Mouse (Mus musculus) R1 (cell line): Measurements from ENCODE around the gene Plin1.

Source experiments
- DNase-seq: peaks from one replicate; pipeline ENCODE4 v3.0.0-alpha.2; 2018; ENCODE audit warnings: low read depth, low spot score

Gene Plin1

GRCm38 (mm10) chr7:79732622-79733021 is at the start of gene Plin1:
Plin1 (minus strand) TSS chr7:79732903.
- no peak for DNase-seq

DNA sequence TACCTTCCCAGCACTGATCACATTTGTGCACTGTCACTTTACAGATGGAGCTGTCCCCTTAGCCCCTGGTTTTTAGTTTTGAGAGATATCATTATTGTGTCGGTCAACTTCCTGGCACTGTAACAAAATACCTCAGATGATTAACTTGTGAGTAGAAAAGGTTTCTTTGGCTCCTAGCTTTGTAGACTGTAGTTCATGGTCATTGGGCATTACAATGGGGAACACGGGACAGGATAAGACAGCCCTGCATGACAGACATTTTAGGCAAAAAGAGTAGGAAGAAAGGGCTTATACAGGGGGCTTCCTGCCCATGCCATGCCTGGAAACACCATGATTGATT is 49.8 kb upstream of the Plin1 start:
- no peak for DNase-seq

DNA sequence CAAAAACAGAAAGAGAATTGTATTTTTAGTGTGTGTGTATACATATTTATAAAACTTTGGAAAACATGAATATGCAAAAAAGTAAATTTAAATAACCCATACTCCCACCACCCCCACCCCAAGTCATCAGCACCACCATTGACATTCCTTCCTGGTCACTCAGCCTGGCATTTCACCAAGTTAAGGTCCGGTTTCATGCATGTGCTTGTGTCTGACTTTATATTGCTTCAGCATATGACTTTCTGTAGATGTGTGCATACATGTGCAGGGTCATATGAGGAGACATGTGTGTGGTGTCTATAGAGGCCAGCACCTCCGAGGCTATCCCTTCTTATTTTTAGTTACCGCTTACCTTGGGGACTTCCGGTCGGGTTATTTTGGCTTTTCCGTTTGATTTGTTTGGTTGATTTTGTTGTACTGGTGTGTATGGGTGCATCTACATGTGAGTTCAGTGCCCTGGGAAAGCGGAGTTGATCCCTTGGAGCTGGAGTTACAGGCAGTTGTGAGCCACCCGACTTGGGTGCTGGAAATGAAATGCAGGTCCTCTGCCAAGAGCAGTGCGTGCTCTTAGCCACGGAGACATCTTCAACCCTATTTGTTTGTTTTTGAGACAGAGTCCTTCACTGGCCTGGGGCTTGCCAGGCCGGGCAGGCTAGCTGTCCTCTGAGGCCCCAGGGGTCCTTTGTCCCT is 49.3 kb upstream of the Plin1 start:
- DNase-seq = no peak

DNA sequence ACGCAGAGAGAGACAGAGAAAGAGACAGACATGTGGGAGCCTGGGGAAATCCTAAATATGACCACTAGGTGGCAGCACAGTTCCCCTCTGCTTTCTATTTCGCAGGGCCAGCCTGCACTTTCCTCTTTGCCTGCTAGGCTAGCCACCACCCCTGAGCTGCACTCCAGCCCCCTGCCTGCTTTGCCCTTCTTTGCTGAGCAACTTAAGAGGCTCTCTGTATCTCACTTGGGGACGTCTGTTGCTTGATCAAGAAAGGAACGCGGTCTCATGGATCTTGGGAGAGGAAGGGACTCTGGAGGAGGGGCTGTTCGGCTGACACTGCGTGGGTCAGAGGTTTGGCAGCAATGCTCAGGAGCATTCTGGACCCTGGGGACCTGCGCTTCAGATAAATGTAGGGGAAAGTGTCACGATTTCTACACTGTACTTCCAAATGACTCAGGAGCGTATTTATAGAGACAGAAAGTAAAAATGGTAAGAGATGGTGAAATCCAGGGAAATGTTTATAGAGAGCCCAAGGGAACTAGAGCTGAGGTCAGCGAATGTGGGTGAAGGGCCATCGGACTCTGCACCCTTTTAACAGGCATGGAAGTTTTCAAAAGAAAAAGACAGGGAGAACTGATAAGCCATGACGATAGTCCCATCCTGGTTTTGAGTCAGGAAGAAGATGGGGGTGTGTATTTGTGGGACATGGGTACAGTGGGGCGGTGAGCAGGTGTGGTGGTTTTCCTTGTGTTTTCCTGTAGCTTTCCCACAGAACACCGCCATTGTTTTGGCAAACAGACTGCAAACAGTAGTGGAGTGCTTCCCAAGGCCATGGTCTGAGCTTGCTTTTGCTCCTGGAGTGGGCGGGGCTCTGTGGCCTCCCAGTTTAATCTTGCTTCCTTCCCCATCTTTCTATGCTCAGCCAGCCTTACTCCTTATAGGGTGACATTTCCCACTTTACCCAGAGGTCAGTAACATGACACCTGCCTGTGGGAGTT is 48.2 kb upstream of the Plin1 start:
- peak; percentile 77 for DNase-seq

- DNase-seq = peak; percentile 64
Observed at GRCm38 (mm10) chr7:79771561-79772512, 39.1 kb upstream of the Plin1 start.

DNA sequence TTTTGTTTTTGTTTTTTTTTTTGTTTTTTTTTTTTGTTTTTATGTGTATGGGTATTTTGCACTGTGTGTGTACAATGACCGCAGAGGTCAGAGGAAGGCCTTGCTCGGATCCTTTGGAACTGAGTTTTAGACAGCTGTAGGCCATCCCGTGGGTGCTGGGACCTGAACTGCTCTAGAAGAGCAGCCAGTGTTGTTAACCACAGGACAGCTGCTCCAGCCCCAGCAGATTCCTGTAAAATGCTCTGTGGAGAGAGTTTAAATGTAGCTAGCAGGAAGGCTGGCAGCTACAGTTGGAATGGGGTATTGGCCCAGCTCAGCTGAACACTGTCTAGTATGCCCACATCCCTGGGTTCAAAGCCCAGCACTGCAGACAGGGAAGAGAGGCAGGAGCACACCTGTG is 37.0 kb upstream of the Plin1 start:
- no peak for DNase-seq

GRCm38 (mm10) chr7:79765991-79766390 is 33.3 kb upstream of the Plin1 start:
- no peak for DNase-seq

DNA sequence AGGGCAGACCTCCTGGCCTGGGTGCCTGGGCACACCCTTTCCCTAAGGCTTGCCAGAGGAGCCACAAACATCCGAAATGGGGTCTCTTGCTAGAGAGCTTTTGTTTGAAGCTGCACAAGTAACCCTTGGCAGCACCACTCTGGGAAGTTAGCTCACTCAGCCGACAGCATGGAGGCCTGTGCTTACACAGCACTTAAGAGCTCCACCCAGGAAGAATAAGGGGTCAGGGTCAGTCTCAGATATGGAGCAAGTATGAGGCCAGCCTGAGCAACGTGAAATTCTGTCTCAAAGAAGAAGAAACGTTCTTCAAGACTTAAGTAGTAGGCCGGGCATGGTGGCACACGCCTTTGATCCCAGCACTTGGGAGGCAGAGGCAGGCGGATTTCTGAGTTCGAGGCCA is 29.4 kb upstream of the Plin1 start:
- no peak for DNase-seq

- DNase-seq = no peak
Observed at GRCm38 (mm10) chr7:79761124-79761876, 28.6 kb upstream of the Plin1 start.

GRCm38 (mm10) chr7:79759766-79760165 is 27.1 kb upstream of the Plin1 start:
- DNase-seq = no peak

DNA sequence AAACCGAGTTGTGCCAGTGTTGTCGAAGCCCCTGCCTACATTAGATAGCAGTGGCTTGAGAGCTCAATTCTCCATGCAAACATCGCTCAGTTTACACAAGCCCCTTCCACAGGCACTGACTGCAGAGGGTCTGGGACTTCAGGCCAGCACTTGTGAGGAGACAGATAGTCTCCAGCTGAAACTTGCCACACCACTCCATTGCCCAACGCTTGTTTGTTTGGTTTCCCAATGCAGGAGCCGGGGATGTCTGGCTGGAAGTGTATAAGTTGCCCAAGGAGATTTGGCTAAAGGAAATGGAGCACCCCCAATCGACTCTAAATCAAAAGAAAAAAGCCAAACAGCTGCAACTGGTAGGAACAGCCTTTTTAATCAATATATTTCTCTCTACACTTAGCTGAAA is 25.5 kb upstream of the Plin1 start:
- no peak for DNase-seq

GRCm38 (mm10) chr7:79756334-79756733 is 23.6 kb upstream of the Plin1 start:
- no peak for DNase-seq

GRCm38 (mm10) chr7:79749511-79749910 is 16.8 kb upstream of the Plin1 start:
- DNase-seq = no peak

- no peak for DNase-seq
Observed at GRCm38 (mm10) chr7:79747659-79748058, 15.0 kb upstream of the Plin1 start.

DNA sequence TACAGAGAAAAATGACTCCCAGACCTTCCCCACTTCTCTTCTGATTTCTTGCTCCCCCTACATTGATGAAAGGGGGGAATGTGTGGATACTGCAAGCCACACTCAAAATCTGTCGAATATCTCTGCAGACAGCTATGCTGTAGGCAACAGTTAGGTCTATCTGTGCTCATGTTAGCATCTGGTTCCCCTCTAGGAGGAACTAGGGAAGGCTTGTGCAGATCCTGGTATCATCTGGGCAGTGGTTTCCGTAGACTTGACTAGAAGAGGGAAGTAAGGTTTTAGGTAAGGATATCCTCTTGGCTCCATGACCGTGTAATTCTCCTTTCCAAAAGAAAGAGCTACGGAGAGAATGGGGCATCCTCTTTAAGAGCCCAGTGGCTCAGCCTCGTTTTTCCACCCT is 11.9 kb upstream of the Plin1 start:
- no peak for DNase-seq

- DNase-seq = no peak
Observed at GRCm38 (mm10) chr7:79744051-79744450, 11.3 kb upstream of the Plin1 start.

DNA sequence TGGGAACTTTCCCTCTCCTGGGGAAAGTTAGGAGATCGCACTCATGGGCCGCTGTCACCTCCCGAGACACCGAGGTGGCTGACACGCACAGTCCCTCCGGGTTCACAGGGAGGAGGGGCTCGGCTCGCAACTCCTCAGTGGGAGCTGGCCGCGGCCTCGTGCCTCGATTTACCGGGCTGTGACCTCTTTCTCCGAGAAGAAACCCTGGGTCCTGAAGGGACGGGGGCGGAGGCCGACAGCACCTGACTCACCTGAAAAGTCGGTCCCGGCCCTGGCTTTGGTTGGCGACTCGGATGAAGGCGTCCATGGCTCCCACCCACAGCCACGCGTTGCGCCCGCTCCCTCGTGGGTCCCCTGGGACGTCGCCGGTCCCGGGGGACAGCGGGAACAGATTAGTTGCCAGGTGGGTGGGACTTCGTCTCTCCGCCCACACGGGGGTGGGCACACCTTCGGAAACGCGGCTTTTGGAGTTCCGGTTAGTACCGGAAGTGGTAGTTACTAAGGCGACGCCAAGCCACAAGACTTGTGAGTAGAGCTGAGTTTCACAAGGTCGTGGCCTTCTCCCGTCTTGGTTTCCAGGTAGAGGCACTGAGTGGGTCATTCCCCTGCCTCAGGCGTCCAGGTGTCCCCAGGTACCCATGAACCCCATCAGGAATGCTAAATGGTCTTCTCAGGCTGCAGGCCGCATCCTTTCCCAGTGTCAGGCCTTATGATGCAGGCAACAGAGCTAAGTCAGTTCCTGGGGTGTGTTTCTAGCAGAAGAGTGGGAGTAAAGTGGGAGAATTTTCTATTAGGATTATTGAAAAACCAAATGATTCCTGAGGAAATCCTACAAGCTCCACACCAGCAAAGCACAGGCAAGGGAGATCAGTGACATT is 10.2 kb upstream of the Plin1 start, which contains the start of the genes Pex11a and Wdr93:
Gene Pex11a, minus strand, starts transcription at position 473 of the 878 bp plus-strand sequence.
Gene Wdr93, plus strand, starts transcription at position 505 of the 878 bp plus-strand sequence.
- peak; percentile 91 for DNase-seq

DNA sequence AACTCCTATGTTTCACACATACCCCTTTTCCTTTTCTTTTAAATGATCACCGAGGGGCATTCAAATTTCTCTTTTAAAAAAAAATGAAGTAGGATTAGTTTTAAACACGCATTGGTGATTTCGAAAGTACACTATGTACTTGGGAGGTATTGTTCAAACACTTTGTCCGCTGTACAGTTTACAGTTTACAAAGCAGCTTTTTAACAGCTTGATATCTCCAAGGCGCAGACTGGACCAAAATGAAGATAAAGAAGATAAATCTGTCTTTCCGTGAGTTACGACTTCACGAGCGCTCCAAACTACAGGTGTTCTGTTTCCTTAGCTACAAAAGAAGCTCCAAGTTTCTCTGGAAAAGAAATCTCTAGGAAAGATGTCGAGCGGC is 9.6 kb upstream of the Plin1 start:
- DNase-seq = no peak

- no peak for DNase-seq
Observed at GRCm38 (mm10) chr7:79740279-79740678, 7.6 kb upstream of the Plin1 start.

- DNase-seq = no peak
Observed at GRCm38 (mm10) chr7:79738913-79739312, 6.2 kb upstream of the Plin1 start.
